Mouse (Mus musculus) testis, postnatal 10 days (tissue): ENCODE data around the gene Esp24.
"Not testable (repeated sequence)": the region's sequence is repeated elsewhere in the genome, so short reads cannot be mapped to it uniquely, and the experiment has no call there.

Source experiments
- DNase-seq: peaks from one replicate; pipeline ENCODE4 v3.0.0; 2021; ENCODE audit warnings: low spot score

The Esp24 gene

DNA sequence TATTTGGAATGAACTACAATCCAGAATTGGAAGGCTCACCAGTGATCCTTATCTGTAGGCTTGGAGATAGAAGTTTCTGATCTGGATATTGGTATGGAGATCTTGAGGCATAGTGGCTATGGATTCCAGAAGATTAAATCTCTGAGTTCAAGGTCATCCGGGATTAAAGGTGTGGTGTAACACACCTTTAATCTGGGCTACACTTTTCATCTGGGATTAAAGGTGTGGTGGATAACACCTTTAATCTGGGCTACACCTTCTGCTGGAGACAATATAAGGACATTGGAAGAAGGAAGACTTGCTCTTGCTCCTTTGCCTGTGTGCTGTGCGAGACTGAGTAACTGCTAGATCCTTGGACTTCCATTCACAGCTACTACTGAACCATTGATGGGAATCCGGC is at the start of gene Esp24:
Gene Esp24, plus strand, starts transcription at position 301 of the 400 bp plus-strand sequence.
- not testable (repeated sequence) for DNase-seq

DNA sequence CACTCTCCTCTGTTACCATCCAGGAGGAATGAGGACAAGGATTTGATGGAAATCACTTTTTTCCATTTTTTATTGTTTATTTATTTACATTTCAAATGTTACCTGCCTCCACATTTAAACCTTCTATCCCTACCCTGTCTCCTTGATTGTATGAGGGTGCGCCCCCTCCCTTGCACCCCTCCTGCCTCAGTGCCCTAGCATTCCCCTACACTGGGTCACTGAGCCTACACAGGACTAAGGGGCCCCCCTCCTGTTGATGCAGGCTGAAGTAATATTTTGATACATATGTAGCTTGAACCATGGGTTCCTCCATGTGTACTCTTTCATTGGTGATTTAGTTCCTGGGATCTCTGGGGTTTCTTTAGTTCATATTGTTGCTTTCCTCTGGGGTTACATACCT is 26.6 kb upstream of the Esp24 start:
- no peak for DNase-seq

DNA sequence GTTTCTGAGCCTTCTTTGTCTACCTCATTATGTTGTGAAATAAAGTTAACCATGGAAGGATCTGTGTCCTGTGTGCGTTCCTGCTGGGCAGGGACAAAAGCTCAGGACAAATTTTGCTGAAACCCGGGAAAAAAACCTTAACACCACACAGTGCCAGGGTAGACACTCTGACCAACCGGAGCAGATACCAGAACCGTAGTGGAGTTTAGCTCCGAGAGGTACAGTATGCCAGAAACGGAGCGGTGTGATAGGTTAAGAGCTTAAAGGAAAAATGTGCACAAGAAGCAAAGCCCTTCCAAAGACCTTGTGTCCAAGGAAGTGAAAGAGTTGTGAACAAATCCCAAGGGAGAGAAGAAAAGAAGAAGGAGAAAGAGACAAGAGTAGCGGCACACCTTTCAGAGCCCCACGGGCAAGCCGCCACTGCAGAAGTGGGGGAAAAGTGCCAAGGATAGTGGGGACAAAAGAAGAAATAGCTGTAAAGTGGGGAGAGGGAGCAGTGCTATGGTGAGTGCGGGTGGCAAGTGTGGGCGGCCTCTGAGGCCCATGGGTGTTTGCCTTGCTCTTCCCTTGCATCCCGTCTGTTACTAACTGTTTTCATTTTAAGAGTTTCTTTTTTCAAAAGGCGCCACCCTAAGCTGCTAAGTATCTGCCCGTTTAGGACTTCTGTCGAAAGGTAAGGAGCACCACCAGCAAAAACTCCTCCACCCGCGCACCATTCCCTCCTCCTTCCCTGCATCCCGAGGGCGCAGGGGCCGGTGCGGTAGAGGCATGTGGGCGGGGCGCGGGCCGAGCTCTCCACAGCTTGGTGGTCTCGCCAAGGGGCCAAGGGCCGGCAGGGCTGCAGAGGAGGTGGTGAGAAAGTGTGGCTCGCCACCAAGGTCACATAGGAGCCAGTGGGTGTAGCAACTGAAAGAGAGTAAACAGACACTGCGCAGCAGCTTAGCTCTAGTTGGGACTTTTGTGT is 25.5 kb upstream of the Esp24 start:
- no peak for DNase-seq

DNA sequence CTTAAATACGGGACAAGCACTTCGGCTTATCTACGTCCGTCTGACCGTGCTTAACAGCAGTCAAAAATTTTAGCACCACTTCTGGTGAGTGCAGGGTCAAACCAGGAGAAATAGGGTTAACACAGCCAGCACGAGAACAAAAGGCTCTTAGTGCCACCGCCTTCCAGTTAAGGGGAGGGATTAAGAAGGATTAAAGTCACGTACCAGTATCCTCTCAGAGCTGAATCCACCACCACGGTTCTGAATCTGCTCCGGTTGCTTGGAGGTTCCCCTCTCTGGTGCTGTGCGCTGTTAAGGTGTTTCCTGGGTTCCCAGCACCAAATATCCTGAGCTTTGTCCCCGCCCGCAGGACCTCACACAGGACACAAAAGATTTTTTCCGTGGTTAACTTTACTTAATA is 19.3 kb upstream of the Esp24 start:
- no peak for DNase-seq

DNA sequence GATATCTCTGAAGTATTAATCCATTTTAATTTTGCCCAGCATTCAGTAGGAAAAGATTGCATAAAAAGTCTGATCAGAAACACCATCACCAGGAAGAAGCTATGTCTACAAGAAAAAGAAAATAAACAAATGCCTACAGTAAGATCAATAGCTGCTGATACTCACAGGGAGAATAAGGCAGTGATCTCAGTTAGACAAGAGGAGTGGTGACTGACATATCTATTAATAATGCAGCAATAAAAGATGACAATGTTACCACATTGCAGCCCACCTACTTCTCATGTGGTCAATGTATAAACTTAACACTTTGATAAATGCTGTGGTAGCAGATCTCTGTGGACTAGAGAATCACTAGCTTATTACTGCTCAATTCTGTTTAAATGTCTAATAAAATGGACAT is 6.7 kb downstream of the Esp24 start, which contains the start of gene Gm21903:
Gene Gm21903, minus strand, starts transcription at position 101 of the 400 bp plus-strand sequence.
- no peak for DNase-seq

DNA sequence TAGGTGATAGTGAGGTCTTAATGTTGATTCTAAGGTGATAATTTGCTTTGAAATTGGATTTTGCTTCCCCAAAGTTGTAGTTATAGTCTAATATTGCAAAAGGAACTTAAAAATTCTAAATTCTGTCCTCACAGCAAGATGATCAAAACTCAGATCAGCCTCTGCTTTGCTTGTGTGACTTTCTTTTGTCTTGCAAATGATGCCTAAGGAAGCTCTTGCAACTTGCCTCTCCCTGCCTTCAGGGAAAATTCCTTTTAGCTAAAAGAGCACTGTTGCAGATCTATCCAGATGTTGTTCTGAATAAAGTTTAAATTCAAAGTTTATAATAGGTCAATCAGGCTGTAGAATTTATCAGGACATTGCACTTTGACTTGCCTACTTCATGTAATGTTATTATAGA is 27.1 kb downstream of the Esp24 start:
- DNase-seq, result no peak

DNA sequence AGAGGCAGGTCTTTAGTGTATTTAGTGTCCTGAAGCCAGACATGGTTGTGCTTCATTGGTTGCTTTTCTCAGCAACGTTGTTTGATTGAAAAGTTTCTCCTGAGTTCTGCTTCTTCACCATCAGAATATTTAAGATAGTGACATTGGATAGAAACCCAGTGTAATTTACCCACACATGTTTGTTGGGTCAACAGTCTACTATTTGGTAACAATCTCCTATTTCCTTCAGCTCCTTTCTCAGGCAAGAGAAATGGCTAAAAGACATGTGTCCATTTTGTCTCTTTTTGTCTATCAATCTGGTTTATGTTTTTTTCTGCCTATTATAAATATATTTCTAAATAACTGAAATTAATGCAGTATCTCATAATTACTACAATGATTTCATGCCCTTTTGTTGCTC is 40.4 kb downstream of the Esp24 start, which contains the start of gene Esp23:
Gene Esp23, minus strand, starts transcription at position 101 of the 400 bp plus-strand sequence.
- no peak for DNase-seq
